Mouse (Mus musculus) thymus, adult 2 months (tissue): ENCODE data around the gene Tmem253.

Experiments used
- CTCF ChIP-seq: fragments of 200-500 bp; IDR thresholded peaks from 2 replicates; pipeline ENCODE4 v1.5.1; 2012; ENCODE audit warnings: mild to moderate bottlenecking, control low read depth, low read length, moderate library complexity, borderline replicate concordance; ENCODE audit not compliant: control insufficient read depth, poor library complexity, insufficient read depth; ENCODE audit errors: extremely low read depth
- POLR2A ChIP-seq: fragments of 200-500 bp; IDR thresholded peaks from 2 replicates; pipeline ENCODE4 v1.6.1; 2012; ENCODE audit warnings: mild to moderate bottlenecking, low read length, control low read depth, moderate library complexity; ENCODE audit not compliant: control insufficient read depth, poor library complexity, insufficient read depth; ENCODE audit errors: extremely low read depth

DNA sequence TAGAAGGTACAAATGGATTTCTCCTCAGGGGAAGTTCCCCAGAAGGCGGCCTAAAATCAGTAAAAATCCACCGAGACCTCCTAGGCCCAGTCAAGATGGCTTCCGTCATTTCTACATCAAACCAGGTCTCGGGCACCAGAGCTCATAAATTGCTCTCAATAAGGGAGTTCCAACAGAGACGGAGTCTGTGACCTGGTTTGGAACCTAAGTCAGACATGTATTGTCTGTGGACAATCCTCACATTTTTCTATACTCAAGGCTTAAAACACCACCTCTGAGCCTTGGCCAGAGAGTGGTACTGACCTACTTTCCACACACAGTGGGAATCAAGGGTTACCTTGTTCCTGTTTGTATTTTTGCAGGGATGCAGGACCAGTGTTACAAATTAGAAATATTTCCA lies 2.9 kb upstream of the Tmem253 start:
- TF ChIP-seq POLR2A (no peak), CTCF (no peak)
